Mouse (Mus musculus) cerebellum, postnatal 10 days (tissue): ENCODE measurements around the gene Gm21188.
"Not testable (repeated sequence)": the region's sequence is repeated elsewhere in the genome, so short reads cannot be mapped to it uniquely, and the experiment has no call there.

ENCODE experiments used
- DNase-seq, 2 experiments: peaks; one replicate each; pipeline ENCODE4 v3.0.0; 2021; ENCODE audit warnings: mixed read lengths in 2 of 2

Gene Gm21188

GRCm38 (mm10) chr13:120026373-120026772 is 25.6 kb downstream of the Gm21188 start:
- DNase-seq: peak; percentile 14 to 37

DNA sequence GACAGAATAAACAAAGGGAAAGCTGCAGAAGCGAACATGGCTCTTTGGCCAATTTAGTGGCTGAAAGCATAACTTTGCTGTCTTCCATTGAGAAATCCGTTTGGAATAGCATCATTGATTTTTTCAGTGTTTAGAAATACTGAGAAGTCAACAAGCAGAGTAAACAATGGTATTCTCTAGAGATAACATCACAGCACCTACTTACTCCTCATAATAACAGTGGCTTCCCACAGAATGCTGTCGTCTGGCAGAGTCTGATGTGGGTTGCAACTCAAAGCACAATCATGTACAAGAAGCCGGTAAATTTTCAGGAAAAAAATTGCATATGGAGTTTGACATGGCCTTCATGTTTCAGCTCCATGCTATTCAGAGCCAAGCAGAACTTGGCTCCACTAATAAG is 26.4 kb downstream of the Gm21188 start:
- DNase-seq: peak; percentile 20 to 48

GRCm38 (mm10) chr13:120025004-120025403 is 27.0 kb downstream of the Gm21188 start:
- DNase-seq: not testable (repeated sequence)

DNA sequence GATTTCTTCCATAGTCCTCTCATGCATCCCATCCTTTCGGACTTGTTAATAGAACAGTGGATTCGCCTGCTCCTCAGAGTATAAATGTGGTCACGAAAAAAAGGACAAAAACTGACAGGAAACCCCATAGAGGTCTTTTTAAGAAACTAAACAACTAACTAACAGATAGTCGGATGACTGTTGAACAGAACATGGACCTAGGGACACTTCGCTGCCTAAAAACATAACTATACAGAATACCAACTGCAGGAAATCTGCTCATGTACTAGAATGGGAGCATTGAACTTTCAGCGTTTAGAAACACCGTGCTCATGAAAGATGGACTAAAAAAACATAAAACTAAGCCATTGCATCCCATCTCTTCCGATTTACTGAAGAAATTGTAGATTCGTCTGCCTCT is 27.4 kb downstream of the Gm21188 start:
- not testable (repeated sequence) for DNase-seq

GRCm38 (mm10) chr13:120021477-120021876 is 30.5 kb downstream of the Gm21188 start:
- peak; percentile 44 to 50 for DNase-seq

GRCm38 (mm10) chr13:120015348-120016007 is 36.5 kb downstream of the Gm21188 start:
- not testable (repeated sequence) for DNase-seq

- not testable (repeated sequence) for DNase-seq
Observed at GRCm38 (mm10) chr13:120013962-120014361, 38.0 kb downstream of the Gm21188 start.

DNA sequence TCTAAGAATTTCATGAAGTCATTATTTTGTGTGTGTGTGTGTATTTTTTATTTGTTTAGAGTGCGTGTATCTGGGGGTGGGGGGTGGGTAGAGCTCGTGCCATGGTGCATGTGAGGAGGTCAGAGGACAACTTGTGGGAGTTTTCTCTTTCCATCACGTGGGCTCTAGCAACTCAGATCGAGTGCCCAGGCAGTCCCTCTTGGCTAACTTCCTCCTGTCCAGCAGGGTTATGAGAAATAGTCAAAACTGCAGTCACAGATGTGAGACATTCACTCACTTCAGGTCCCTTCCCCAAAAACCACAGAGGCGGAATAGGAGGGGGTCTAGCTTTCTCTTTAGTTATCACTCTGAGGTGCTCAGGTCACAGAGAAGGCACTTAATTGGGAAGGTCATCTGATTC is 38.5 kb downstream of the Gm21188 start:
- DNase-seq: not testable (repeated sequence)

DNA sequence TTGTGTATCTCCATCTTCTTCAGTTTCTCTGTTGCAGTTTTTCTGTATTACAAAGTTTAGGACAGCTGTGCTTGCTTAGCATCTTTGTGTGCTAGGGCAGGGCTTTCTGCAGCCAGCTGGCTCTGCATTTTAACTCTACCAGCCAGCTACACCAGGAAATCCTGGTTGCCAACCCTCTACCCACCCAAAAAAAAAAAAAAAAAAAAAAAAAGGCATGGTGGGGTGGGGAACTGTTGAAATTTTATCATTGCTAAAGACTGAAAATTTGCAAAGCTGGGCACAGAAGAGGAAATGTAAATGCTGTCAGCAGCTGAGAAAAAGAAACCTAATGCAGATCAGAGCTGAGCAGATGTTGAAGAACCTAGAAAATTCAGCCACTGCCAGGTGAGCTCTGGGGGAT is 41.9 kb downstream of the Gm21188 start:
- DNase-seq: not testable (repeated sequence)

DNA sequence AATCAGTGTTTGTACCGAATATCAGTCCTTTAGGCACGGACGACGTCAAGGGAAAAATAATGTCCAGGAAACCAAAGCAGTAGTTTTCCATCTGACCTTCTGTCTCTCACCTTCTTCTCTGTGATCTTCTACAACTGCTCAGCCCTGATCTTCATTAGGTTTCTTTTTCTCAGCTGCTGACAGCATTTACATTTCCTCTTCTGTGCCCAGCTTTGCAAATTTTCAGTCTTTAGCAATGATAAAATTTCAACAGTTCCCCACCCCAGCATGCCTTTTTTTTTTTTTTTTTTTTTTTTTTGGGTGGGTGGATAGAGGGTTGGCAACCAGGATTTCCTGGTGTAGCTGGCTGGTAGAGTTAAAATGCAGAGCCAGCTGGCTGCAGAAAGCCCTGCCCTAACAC is 52.8 kb downstream of the Gm21188 start:
- DNase-seq: not testable (repeated sequence)

- DNase-seq: not testable (repeated sequence)
Observed at GRCm38 (mm10) chr13:119998442-119999086, 53.4 kb downstream of the Gm21188 start.

GRCm38 (mm10) chr13:119991917-119992496 is 60.0 kb downstream of the Gm21188 start:
- not testable (repeated sequence) for DNase-seq

DNA sequence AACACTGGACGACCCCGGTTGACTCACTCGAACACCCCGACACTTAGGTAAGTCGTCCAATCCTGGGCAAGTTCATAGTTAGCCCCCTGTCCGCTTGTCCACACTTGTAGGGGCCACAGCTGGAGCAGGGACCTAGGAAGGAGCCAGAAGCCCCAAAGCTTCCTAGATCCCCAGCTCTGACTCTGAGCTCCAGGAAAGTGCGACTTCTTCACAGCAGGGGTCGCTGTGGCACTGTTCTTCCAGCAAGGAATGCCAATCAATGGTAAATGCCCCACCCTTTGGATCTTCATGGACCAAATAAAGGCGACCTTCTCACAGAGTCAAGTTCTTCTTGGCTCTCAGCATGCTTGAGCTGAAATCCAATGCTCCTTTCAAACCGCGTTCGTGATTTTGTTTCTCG is 60.7 kb downstream of the Gm21188 start:
- not testable (repeated sequence) for DNase-seq
